Mouse (Mus musculus) hindbrain, embryonic 10.5 days (tissue): ENCODE data around the gene Cabp1. TPM values are rescaled to one million over a fixed set of nuclear protein-coding genes. Genes with fewer than 3 reads are reported as not detected.
A peak's percentile ranks its signal among the peaks of the same experiment; 100 is the strongest.

Source experiments
- DNase-seq: peaks from one replicate; pipeline ENCODE4 v3.0.0-alpha.2; 2017; ENCODE audit warnings: low spot score
- H3K27ac ChIP-seq: fragments of 300-500 bp; sonication (generic); 2 replicates; pipeline ENCODE4 v1.5.1; 2016; ENCODE audit warnings: mild to moderate bottlenecking, moderate library complexity
- H3K27me3 ChIP-seq: fragments of 300-500 bp; sonication (generic); 2 replicates; pipeline ENCODE4 v1.6.1; 2016; ENCODE audit warnings: mild to moderate bottlenecking; ENCODE audit not compliant: poor library complexity, insufficient read depth, severe bottlenecking
- H3K36me3 ChIP-seq: fragments of 300-500 bp; sonication (generic); 2 replicates; pipeline ENCODE4 v1.6.1; 2016; ENCODE audit warnings: mild to moderate bottlenecking, moderate library complexity
- H3K4me1 ChIP-seq: fragments of 300-500 bp; sonication (generic); replicated peaks from 2 replicates; pipeline ENCODE4 v1.6.1; 2016; ENCODE audit warnings: mild to moderate bottlenecking
- H3K4me3 ChIP-seq: fragments of 300-500 bp; sonication (generic); 2 replicates; pipeline ENCODE4 v1.5.1; 2016; ENCODE audit warnings: mild to moderate bottlenecking, moderate library complexity
- H3K9me3 ChIP-seq: fragments of 300-500 bp; sonication (generic); 2 replicates; pipeline ENCODE4 v1.6.1; 2016; ENCODE audit warnings: mild to moderate bottlenecking, moderate library complexity
- WGBS: fragments of 180-500 bp; shearing (Covaris S2); methylation state at CpG from one replicate; pipeline ENCODE4 v1.1.7; 2016; 5-methylcytosine and 5-hydroxymethylcytosine counted together
- polyA plus RNA-seq: library from polyadenylated mRNA; unstranded; fragments of >200 nt; fragmentation: Nextera tagmentation; extraction: Ambion mirVana; gene quantifications from 2 replicates; pipeline ENCODE4 v1.2.1, GENCODE M21; 2016

Gene Cabp1
- polyA plus RNA-seq, 1 experiment from 2014 or later = 6.1 TPM

DNA sequence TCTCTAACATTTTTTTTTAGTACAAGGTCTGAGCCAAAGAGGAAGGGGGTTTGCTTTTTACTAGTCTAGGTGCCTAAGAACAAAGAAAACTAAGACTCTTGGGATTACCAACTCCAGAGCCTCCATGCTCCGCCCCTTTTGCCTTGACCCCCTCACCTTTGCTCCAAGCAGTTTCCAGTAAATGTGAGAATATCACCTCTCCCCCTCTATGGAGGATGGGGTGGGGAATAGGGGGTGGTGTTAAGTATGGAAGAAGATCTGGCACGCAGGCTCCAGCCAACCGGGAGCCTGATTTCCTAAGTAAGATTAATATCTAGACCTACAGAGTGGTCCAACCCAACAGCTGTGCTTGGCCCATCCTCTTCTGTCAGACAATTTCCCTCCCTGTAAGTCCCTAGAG, 53.5 kb downstream of the Cabp1 start:
- H3K36me3 ChIP-seq = peaks cover 35% of the 10 kb centered on the region
- H3K4me3 ChIP-seq = no peak overlapping the region
- no peaks in the 10 kb centered on the region for H3K9me3 ChIP-seq
- DNase-seq = no peak
- WGBS = 78% methylated on average over 3 of the region's 3 CpGs
- H3K4me1 ChIP-seq = peaks cover 21% of the 10 kb centered on the region
- H3K27me3 ChIP-seq = no peaks in the 10 kb centered on the region
- no peak overlapping the region for H3K27ac ChIP-seq

GRCm38 (mm10) chr5:115139124-115139523, 55.1 kb downstream of the Cabp1 start:
- WGBS = 69% methylated on average over 4 of the region's 4 CpGs
- DNase-seq = no peak
- H3K36me3 ChIP-seq = peaks cover 19% of the 10 kb centered on the region
- no peak overlapping the region for H3K27ac ChIP-seq
- no peaks in the 10 kb centered on the region for H3K27me3 ChIP-seq
- peaks cover 18% of the 10 kb centered on the region for H3K4me1 ChIP-seq
- no peak overlapping the region for H3K4me3 ChIP-seq
- H3K9me3 ChIP-seq = no peaks in the 10 kb centered on the region

DNA sequence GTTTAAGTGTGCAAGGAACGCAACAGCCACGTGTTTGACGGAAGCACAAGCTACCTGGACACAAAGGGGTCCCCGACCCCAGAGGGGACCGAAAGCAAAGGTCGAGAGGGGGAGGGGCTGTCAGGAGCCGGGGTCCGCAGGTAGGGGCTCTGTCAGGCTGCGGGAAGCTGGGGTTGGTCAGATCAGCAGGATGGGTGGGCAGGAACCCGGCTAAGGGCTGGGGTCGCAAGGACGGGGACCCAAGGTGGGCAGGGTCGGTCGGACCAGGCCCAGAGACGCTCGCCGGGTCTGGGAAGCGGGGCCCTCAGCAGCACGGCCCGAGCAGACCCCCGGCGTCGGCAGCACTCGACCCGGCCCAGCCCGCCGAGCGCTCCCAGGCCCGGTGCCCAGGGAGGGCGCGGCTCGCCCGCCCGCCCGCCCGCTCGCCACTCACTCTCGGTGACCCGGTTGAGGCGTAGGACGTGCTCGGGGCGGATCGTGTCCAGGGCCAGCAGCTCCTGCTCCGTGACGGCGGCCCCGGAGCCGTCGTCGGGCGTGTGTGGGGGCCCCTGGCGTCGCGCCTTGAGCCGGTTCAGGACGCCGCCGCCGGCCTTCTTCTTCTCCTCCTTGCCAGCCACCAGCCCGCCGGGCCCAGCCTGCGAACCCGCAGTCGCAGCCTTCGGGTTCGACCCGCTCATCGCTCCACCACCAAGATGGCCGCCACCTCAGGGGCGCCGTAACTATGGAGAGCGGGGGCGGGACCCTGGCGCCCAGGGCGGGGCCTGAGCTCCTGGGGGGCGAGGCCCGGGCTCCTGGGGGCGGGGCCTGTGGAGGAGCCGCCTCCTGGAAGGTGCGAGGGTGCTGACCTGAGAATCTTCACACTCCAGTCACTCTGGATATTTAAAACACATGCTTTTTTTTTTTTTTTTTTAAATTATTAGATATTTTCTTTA, 59.7 kb downstream of the Cabp1 start, which contains the start of gene Unc119b:
Gene Unc119b, minus strand, starts transcription at position 742 of the 932 bp plus-strand sequence.
- Histone ChIP-seq H3K9me3 (no peaks in the 10 kb centered on the region), H3K36me3 (peaks cover 30% of the 10 kb centered on the region), H3K27me3 (no peaks in the 10 kb centered on the region), H3K27ac (peak within 1 kb of the TSS; percentile 93), H3K4me1 (peaks cover 22% of the 10 kb centered on the region), H3K4me3 (peak within 1 kb of the TSS; percentile 85)
- peak; percentile 89 for DNase-seq
- under 1% methylated on average over 81 of the region's 81 CpGs for WGBS

DNA sequence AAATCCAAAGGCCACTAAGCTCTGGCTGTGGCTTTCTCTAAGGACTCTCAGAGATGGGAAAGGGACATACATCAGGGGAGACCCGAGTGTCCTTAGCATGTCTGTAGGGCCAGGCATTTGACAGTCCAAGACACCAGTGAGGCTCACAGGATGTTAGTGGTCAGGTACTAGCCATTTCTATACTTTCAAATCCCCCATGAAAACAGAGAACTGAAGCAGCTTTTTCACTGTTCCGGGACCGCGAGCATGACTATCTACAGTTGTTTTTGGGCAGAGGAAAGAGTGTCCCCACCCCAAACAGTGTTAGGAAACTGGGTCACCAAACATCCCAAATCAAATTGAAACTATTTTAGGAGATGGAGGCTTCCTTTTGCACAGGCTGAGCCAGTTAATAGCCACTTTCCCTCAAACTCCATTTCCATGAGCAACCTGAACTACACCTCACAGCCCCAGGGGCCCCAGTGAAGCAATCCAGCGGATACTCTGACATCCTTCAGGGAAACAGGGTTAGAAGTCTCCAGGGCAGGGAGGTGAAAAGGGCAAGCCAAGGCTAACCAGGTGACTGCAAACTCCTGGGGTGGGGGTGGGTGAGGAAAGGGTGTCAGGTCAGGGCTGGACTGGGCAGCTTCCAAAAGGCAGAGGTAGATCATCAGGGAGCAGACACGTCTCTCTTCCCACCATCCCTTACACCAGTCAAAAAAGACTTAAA, 60.7 kb downstream of the Cabp1 start:
- Histone ChIP-seq H3K27me3 (no peaks in the 10 kb centered on the region), H3K36me3 (peaks cover 40% of the 10 kb centered on the region), H3K9me3 (no peaks in the 10 kb centered on the region), H3K4me3 (peak overlapping the region; percentile 85), H3K4me1 (peaks cover 22% of the 10 kb centered on the region), H3K27ac (0 out of 2 replicates have a peak overlapping the region, but pooled peaks have one; percentile 25)
- 66% methylated on average over 6 of the region's 6 CpGs for WGBS
- DNase-seq = no peak

GRCm38 (mm10) chr5:115132465-115132864, 61.7 kb downstream of the Cabp1 start:
- Histone ChIP-seq H3K9me3 (no peaks in the 10 kb centered on the region), H3K4me3 (peak overlapping the region; percentile 85; the same call in 1 of the 2 replicates), H3K36me3 (peaks cover 50% of the 10 kb centered on the region), H3K4me1 (peaks cover 22% of the 10 kb centered on the region), H3K27ac (no peak overlapping the region), H3K27me3 (no peaks in the 10 kb centered on the region)
- DNase-seq = no peak
- WGBS = 95% methylated on average over 8 of the region's 8 CpGs

- no peak for DNase-seq
- H3K4me3 ChIP-seq = no peak overlapping the region
- peaks cover 82% of the 10 kb centered on the region for H3K36me3 ChIP-seq
- peaks cover 29% of the 10 kb centered on the region for H3K4me1 ChIP-seq
- H3K27me3 ChIP-seq = no peaks in the 10 kb centered on the region
- H3K9me3 ChIP-seq = no peaks in the 10 kb centered on the region
- 91% methylated on average over 6 of the region's 6 CpGs for WGBS
- no peak overlapping the region for H3K27ac ChIP-seq
Measured at GRCm38 (mm10) chr5:115129328-115129727, 64.9 kb downstream of the Cabp1 start.

GRCm38 (mm10) chr5:115127421-115128179, 66.6 kb downstream of the Cabp1 start:
- Histone ChIP-seq H3K4me1 (peaks cover 12% of the 10 kb centered on the region), H3K36me3 (peaks cover 97% of the 10 kb centered on the region), H3K27me3 (no peaks in the 10 kb centered on the region), H3K4me3 (no peak overlapping the region), H3K9me3 (no peaks in the 10 kb centered on the region), H3K27ac (no peak overlapping the region)
- no peak for DNase-seq
- WGBS = 92% methylated on average over 22 of the region's 22 CpGs

DNA sequence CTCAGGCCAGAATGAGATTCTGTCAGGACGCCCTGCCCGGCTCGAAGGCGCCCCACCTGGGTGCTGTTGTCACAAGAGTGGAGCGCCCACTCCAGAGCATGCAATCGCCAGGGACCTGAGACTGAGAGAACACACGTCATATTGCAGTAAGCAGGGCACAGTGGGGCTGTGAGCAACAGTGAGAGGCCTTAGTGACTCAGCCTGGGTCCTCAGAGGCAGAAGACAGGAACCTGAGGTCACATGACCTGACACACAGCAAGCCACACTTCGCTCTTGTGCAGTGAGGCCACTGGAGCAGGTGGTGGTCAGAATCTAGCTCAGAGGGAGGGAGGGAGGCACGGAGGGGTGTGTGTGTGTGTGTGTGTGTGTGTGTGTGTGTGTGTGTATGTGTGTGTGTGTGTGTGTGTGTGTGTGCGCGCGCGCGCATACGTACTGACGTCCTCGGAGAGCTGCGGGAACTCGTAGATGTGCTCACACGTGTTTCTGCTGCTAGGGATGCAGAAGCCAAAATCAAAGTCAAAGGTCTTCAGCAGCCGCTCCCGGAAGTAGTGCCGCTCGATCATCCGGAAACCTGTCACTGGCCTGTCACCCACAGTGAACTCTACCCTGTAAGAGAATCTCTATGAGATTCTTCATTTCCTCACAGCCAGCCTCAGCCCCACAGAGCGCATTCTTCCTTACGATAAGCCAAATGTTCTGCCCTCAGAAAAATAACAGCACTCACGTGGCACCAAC, 67.4 kb downstream of the Cabp1 start:
- Histone ChIP-seq H3K9me3 (no peaks in the 10 kb centered on the region), H3K4me3 (no peak overlapping the region), H3K27ac (no peak overlapping the region), H3K36me3 (peaks cover 95% of the 10 kb centered on the region), H3K27me3 (no peaks in the 10 kb centered on the region), H3K4me1 (peaks cover 8% of the 10 kb centered on the region; the same call in 1 of the 2 replicates)
- DNase-seq = no peak
- 90% methylated on average over 28 of the region's 28 CpGs for whole genome bisulfite sequencing

GRCm38 (mm10) chr5:115125211-115125871, 68.8 kb downstream of the Cabp1 start:
- Histone ChIP-seq H3K27me3 (no peaks in the 10 kb centered on the region), H3K4me3 (no peak overlapping the region), H3K4me1 (peaks cover 8% of the 10 kb centered on the region; the same call in 1 of the 2 replicates), H3K9me3 (no peaks in the 10 kb centered on the region), H3K36me3 (peaks cover 82% of the 10 kb centered on the region), H3K27ac (no peak overlapping the region)
- peak; percentile 81 for DNase-seq
- WGBS = 31% methylated on average over 24 of the region's 24 CpGs

GRCm38 (mm10) chr5:115124690-115125089, 69.5 kb downstream of the Cabp1 start:
- H3K9me3 ChIP-seq = no peaks in the 10 kb centered on the region
- no peak overlapping the region for H3K27ac ChIP-seq
- WGBS = 94% methylated on average over 6 of the region's 6 CpGs
- no peaks in the 10 kb centered on the region for H3K27me3 ChIP-seq
- DNase-seq = no peak
- H3K36me3 ChIP-seq = peaks cover 76% of the 10 kb centered on the region
- H3K4me1 ChIP-seq = peaks cover 8% of the 10 kb centered on the region; the same call in 1 of the 2 replicates
- H3K4me3 ChIP-seq = no peak overlapping the region

- Histone ChIP-seq H3K36me3 (peaks cover 58% of the 10 kb centered on the region), H3K27ac (no peak overlapping the region), H3K4me1 (peaks cover 23% of the 10 kb centered on the region), H3K27me3 (no peaks in the 10 kb centered on the region), H3K4me3 (no peak overlapping the region), H3K9me3 (no peaks in the 10 kb centered on the region)
- WGBS = 83% methylated on average over 5 of the region's 5 CpGs
- no peak for DNase-seq
Measured at GRCm38 (mm10) chr5:115120978-115121377, 73.2 kb downstream of the Cabp1 start.
